Mouse (Mus musculus) neutrophil, adult 5-6 weeks (primary cell): ENCODE measurements around the gene Slc37a1. TPM values are rescaled to one million over a fixed set of nuclear protein-coding genes. Genes with fewer than 3 reads are reported as not detected.
A peak's percentile ranks its signal among the peaks of the same experiment; 100 is the strongest.

Experiments
- ATAC-seq: fragments of 151-379, 151-347 bp; 2 replicates; pipeline ENCODE4 v1.8.0; 2017; ENCODE audit warnings: mild to moderate bottlenecking, moderate TSS enrichment; ENCODE audit not compliant: insufficient number of reproducible peaks, poor library complexity, low FRiP score, severe bottlenecking; ENCODE audit errors: extremely low read depth
- total RNA-seq: library from RNA; stranded (forward); fragments of 200-1000 nt; gene quantifications from 2 replicates; pipeline ENCODE4 v1.2.3, GENCODE M21; 2017

Slc37a1 gene
- total RNA-seq, 1 experiment from 2014 or later, result 19.6 TPM

DNA sequence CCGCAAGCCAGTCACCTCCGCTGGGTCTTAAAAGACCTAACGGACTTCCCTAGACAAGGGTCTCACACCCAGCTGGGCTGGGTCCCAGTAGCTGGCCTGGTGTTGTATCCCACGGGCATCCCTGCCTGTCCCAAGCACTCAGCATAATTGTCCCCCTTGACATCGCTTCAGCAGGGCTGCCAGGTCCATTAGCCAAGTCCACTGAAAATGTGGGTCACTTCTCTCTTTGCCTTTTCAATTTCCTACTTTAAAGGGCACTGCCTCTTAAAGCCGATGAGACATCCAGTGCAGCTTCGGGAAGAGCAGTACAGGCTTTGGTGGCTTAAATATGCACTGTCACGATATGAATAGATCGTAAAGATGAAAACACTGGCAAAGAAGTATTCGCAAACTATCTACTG, 91.8 kb downstream of the Slc37a1 start:
- no peak for ATAC-seq

- ATAC-seq, result no peak
These were observed 92.5 kb downstream of the Slc37a1 start for GRCm38 (mm10) chr17:31379086-31379485.

DNA sequence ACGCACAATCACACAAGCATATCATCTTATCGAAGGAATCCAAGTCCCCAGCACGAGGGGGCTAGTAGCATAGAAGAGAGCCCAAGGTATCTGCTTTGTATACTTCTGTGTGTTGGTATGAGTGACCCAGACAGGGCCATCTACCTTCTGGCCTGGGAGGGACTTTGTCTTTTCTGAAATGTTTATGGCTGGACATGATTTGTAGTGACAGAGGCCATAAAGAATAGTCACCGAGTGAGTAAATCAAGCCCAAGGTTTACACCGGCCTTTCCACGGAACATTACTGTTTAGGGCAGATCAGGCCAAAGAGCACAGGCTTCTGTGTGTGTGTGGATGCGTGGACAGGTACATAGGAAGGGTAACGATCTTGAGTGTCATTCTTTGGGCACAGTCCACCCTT, 93.3 kb downstream of the Slc37a1 start:
- no peak for ATAC-seq

- ATAC-seq, result no peak
These were observed 96.7 kb downstream of the Slc37a1 start for GRCm38 (mm10) chr17:31383320-31383719.

GRCm38 (mm10) chr17:31384968-31385627, 98.5 kb downstream of the Slc37a1 start:
- ATAC-seq, result no peak

- ATAC-seq, result peak; percentile 1; the same call in 1 of the 2 replicates
These were observed 99.4 kb downstream of the Slc37a1 start, which contains the start of gene Pde9a for GRCm38 (mm10) chr17:31385671-31386665. Gene Pde9a (plus strand): TSS chr17:31386210.

DNA sequence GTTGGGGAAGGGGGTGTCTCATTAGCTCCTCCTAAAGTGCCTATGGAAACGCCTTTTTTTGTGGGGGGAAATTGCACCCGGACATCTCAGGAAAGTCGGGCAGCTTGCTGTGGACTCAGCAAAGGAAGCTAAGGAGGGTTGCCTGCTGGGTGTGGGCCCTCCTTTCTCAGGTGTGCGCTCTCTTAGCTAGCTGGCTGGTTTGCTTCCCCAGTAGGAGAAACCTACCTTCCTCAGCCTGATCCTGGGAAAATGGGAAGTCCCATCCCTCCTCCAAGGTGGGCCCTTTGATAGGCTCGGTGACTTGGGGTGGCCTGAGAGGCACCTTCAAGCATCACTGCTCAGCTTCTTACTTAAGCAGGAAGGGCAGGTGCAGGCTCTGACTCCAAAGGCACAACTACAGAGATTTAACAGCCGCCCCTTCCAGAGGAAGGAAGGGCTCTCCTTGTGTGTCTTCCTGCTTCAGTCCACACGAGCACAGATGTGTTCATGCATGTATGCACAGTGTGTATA, 100.2 kb downstream of the Slc37a1 start:
- no peak for ATAC-seq

- ATAC-seq, result no peak
These were observed 102.9 kb downstream of the Slc37a1 start for GRCm38 (mm10) chr17:31389432-31390050.

- ATAC-seq, result no peak
These were observed 104.9 kb downstream of the Slc37a1 start for GRCm38 (mm10) chr17:31391462-31391861.

GRCm38 (mm10) chr17:31392041-31392440, 105.4 kb downstream of the Slc37a1 start:
- no peak for ATAC-seq

GRCm38 (mm10) chr17:31393811-31394210, 107.2 kb downstream of the Slc37a1 start:
- no peak for ATAC-seq

GRCm38 (mm10) chr17:31400294-31400693, 113.7 kb downstream of the Slc37a1 start:
- no peak for ATAC-seq

Other genes starting within 250 kb of the Slc37a1 start
- gene Abcg1, start 229.1 kb upstream of the Slc37a1 start, total RNA-seq, result 80.2 and 90.7 TPM in 2 replicates
- not detected in 2 replicates for gene Tff3, start 157.1 kb upstream of the Slc37a1 start, total RNA-seq
- not detected in 2 replicates for gene Tff2, start 142.5 kb upstream of the Slc37a1 start, total RNA-seq
- not detected in 2 replicates for gene Tff1, start 121.5 kb upstream of the Slc37a1 start, total RNA-seq
- gene Tmprss3, start 87.8 kb upstream of the Slc37a1 start, total RNA-seq, result 0.23 and 0.49 TPM in 2 replicates
- gene Ubash3a, start 78.9 kb upstream of the Slc37a1 start, total RNA-seq, result 4.3 and 4.8 TPM in 2 replicates
- gene Rsph1, start 9.4 kb upstream of the Slc37a1 start, total RNA-seq, result 1.4 TPM in 2 replicates
- 1.2 TPM in 1 of 2 replicates, not detected in the other for gene Pde9a, start 99.4 kb downstream of the Slc37a1 start, total RNA-seq
- gene Wdr4, start 233.2 kb downstream of the Slc37a1 start, total RNA-seq, result 9.6 and 10.9 TPM in 2 replicates
- gene Ndufv3, start 233.3 kb downstream of the Slc37a1 start, total RNA-seq, result 69.1 and 76.3 TPM in 2 replicates